Mouse (Mus musculus): ENCODE measurements at regions not wholly inside any gene's neighbourhood (a gene's known extent, or its start where the extent isn't known, plus 50 kb on each side); places are given as distances from the start of the nearest gene placed in this dataset.

- TF ChIP-seq GATA1 (IDR thresholded peaks at IDR 0.05; ENCODE audit: borderline replicate concordance, low read length) (no peak), FLI1 (IDR thresholded peaks at IDR 0.05; ENCODE audit: low read length) (no peak)
Measured at GRCm38 (mm10) chr10:99927913-99928312, 87.5 kb upstream of the Kitl start.

Measured in megakaryocyte, embryonic 14.5 days (primary cell).